Mouse (Mus musculus): ENCODE results near the gene Tcaf2. TPM values are rescaled to one million over a fixed set of nuclear protein-coding genes. Genes with fewer than 3 reads are reported as not detected.

Gene Tcaf2
- total RNA-seq, 2 experiments from 2014 or later, result 0.22 TPM; not detected in 1

GRCm38 (mm10) chr6:42577433-42577832, 67.6 kb downstream of the Tcaf2 start:
- ATAC-seq (ENCODE audit: poor library complexity, severe bottlenecking), result no peak

Other genes starting within 250 kb of the Tcaf2 start
- gene Tas2r143, start 245.0 kb downstream of the Tcaf2 start, total RNA-seq (2015), result 0.39 and 1.6 TPM in 2 replicates
- 1.5 TPM in 1 of 2 replicates, not detected in the other for gene Tas2r143, start 245.0 kb downstream of the Tcaf2 start, total RNA-seq (2017)
- 0.25 and 0.59 TPM in 2 replicates for gene Tas2r135, start 239.8 kb downstream of the Tcaf2 start, total RNA-seq (2015)
- not detected in 2 replicates for gene Tas2r135, start 239.8 kb downstream of the Tcaf2 start, total RNA-seq (2017)
- 0.47 and 0.59 TPM in 2 replicates for gene Tas2r126, start 210.7 kb downstream of the Tcaf2 start, total RNA-seq (2015)
- not detected in 2 replicates for gene Tas2r126, start 210.7 kb downstream of the Tcaf2 start, total RNA-seq (2017)
- not detected in 2 replicates for gene Olfr458, start 180.1 kb downstream of the Tcaf2 start, total RNA-seq (2015)
- not detected in 2 replicates for gene Olfr458, start 180.1 kb downstream of the Tcaf2 start, total RNA-seq (2017)
- not detected in 2 replicates for gene Olfr457, start 168.9 kb downstream of the Tcaf2 start, total RNA-seq (2015)
- 0.04 TPM in 1 of 2 replicates, not detected in the other for gene Olfr457, start 168.9 kb downstream of the Tcaf2 start, total RNA-seq (2017)
- not detected in 2 replicates for gene Olfr456, start 158.0 kb downstream of the Tcaf2 start, total RNA-seq (2015)
- not detected in 2 replicates for gene Olfr456, start 158.0 kb downstream of the Tcaf2 start, total RNA-seq (2017)
- gene Olfr455, start 97.7 kb downstream of the Tcaf2 start, total RNA-seq (2015), result not detected in 2 replicates
- not detected in 2 replicates for gene Olfr455, start 97.7 kb downstream of the Tcaf2 start, total RNA-seq (2017)
- not detected in 2 replicates for gene Tcaf3, start 47.6 kb downstream of the Tcaf2 start, total RNA-seq (2015)
- not detected in 2 replicates for gene Tcaf3, start 47.6 kb downstream of the Tcaf2 start, total RNA-seq (2017)
- gene Tcaf1, start 64.8 kb upstream of the Tcaf2 start, total RNA-seq (2015), result 0.04 TPM in 1 of 2 replicates, not detected in the other
- gene Tcaf1, start 64.8 kb upstream of the Tcaf2 start, total RNA-seq (2017), result 0.11 TPM in 1 of 2 replicates, not detected in the other
- gene Olfr453, start 94.1 kb upstream of the Tcaf2 start, total RNA-seq (2015), result not detected in 2 replicates
- not detected in 2 replicates for gene Olfr453, start 94.1 kb upstream of the Tcaf2 start, total RNA-seq (2017)
- not detected in 2 replicates for gene Olfr38, start 111.2 kb upstream of the Tcaf2 start, total RNA-seq (2015)
- gene Olfr38, start 111.2 kb upstream of the Tcaf2 start, total RNA-seq (2017), result not detected in 2 replicates
- not detected in 2 replicates for gene Olfr452, start 139.8 kb upstream of the Tcaf2 start, total RNA-seq (2015)
- not detected in 2 replicates for gene Olfr452, start 139.8 kb upstream of the Tcaf2 start, total RNA-seq (2017)
- gene Olfr450, start 166.7 kb upstream of the Tcaf2 start, total RNA-seq (2015), result not detected in 2 replicates
- not detected in 2 replicates for gene Olfr450, start 166.7 kb upstream of the Tcaf2 start, total RNA-seq (2017)
- gene Olfr449, start 189.1 kb upstream of the Tcaf2 start, total RNA-seq (2015), result not detected in 2 replicates
- gene Olfr449, start 189.1 kb upstream of the Tcaf2 start, total RNA-seq (2017), result not detected in 2 replicates
- not detected in 2 replicates for gene Olfr448, start 245.2 kb upstream of the Tcaf2 start, total RNA-seq (2015)
- not detected in 2 replicates for gene Olfr448, start 245.2 kb upstream of the Tcaf2 start, total RNA-seq (2017)

Data from megakaryocyte, adult 5-6 weeks (primary cell).